Mouse (Mus musculus) ES-E14 (cell line): Measurements from ENCODE around the gene Fasl.

ENCODE experiments used
- HCFC1 ChIP-seq: IDR thresholded peaks from 2 replicates; pipeline ENCODE4 v1.6.1; 2012; ENCODE audit warnings: low read length, inconsistent platforms, borderline replicate concordance; ENCODE audit not compliant: insufficient read depth
- ZC3H11A ChIP-seq: IDR thresholded peaks from 2 replicates; pipeline ENCODE4 v1.6.1; 2012; ENCODE audit warnings: low read depth, mild to moderate bottlenecking, inconsistent platforms, low read length, borderline replicate concordance

GRCm38 (mm10) chr1:161751311-161751710 lies 37.0 kb downstream of the Fasl start:
- TF ChIP-seq ZC3H11A (no peak), HCFC1 (no peak)
